Mouse (Mus musculus): ENCODE measurements around the gene Mus81. TPM values are rescaled to one million over a fixed set of nuclear protein-coding genes. Genes with fewer than 3 reads are reported as not detected.
A peak's percentile ranks its signal among the peaks of the same experiment; 100 is the strongest.

Mus81 gene
- polyA plus RNA-seq, 1 experiment from 2014 or later = 35.5 TPM

DNA sequence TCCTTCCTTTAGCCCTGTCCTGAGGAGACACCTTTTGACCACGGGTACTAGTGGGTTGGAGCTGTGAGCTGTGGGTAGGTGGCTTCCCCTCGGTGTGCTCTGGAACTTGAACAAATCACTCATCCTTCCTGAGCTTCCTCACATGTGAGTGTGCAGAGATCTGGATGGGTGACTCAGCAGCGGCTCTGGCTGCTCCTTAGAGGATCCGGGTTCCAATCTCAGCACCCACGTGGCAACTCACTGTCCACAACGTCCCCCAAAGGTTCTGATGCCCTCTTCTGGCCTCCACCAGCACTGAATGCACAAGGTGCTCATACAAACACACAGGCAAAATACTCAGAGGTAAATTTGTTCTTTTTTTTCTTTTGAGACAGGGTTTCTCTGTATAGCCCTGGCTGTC lies 36.4 kb downstream of the Mus81 start:
- Histone ChIP-seq H3K27me3 (peaks cover 38% of the 10 kb centered on the region), H3K4me3 (no peak overlapping the region), H3K4me2 (no peak overlapping the region), H3K9ac (no peak overlapping the region), H3K9me3 (peaks cover 4% of the 10 kb centered on the region; the same call in 1 of the 2 replicates), H3K36me3 (peaks cover 13% of the 10 kb centered on the region), H3K4me1 (peaks cover 41% of the 10 kb centered on the region), H3K27ac (no peak overlapping the region)
- 81% methylated on average over 6 of the region's 6 CpGs for WGBS
- ATAC-seq (ENCODE audit: insufficient number of reproducible peaks, low FRiP score, low TSS enrichment, low read depth) = no peak

DNA sequence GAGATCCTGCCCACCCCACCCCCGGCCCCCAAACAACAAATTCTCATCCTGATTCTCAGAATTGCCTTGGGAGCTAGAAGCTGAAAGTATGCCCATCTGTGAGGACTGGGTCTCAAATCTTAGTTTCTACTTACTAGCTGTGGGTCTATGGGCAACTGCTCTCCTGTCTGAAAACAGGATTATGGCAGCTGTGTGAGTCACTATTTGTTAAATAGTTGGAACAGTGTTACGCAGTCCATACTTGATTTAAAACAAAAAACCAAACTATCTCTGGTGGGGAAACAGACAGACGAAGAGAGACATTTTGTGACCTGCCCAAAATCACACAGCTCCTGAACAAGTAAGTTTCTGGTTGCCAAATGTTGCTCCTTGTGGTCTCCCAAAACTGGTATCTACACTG lies 38.5 kb downstream of the Mus81 start:
- ATAC-seq (ENCODE audit: insufficient number of reproducible peaks, low FRiP score, low TSS enrichment, low read depth) = no peak
- H3K4me1 ChIP-seq = peaks cover 25% of the 10 kb centered on the region
- peaks cover 56% of the 10 kb centered on the region for H3K27me3 ChIP-seq
- 88% methylated on average over 3 of the region's 3 CpGs for WGBS
- peaks cover 4% of the 10 kb centered on the region; the same call in 1 of the 2 replicates for H3K9me3 ChIP-seq
- no peak overlapping the region for H3K9ac ChIP-seq
- H3K27ac ChIP-seq = no peak overlapping the region
- H3K4me3 ChIP-seq = no peak overlapping the region
- no peak overlapping the region for H3K4me2 ChIP-seq
- H3K36me3 ChIP-seq = peaks cover 10% of the 10 kb centered on the region

- WGBS = 4% methylated on average over 34 of the region's 36 CpGs
Observed at GRCm38 (mm10) chr19:5448354-5449150, 39.6 kb downstream of the Mus81 start.

DNA sequence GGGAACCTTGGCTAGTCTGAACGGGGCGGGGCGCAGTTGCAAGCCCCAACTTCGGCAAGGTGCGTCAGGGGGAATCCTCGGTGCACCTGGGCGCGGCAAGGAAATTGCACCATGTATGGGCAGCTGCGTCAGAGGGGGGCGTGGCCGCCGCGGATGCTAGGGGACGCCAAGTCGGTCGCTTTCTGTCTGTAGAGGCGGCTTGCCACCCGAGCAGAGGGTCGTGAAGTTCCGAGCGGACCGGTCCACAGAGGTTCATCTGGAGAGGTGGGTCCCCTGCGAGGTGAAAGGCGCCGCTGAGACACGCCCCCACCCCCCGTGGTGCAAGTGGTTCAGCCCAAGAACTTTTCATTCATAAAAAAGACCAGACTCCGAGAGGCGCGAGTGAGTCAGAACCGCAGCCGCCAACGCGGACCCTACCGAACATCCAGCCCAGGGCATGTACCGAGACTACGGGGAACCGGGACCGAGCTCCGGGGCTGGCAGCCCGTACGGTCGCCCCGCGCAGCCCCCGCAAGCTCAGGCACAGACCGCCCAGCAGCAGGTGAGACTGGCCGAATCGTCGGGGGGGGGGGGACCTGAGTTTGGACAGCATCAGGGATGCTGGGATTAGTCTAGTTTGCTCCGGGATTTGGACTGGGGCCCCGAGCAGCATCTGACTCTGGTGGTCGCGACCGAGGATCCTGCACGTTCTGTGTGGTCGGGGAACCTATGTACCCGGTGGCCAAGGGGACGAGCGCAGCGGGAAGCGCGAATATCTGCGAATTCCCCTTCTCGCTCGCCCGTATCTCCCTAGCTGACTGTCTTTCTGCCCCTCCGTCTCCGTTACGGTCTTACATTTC lies 40.5 kb downstream of the Mus81 start, which contains the start of gene Fosl1:
Fosl1 (plus strand) TSS at position 33 of the 839 bp plus-strand sequence.
- Histone ChIP-seq H3K27me3 (peaks cover 56% of the 10 kb centered on the region), H3K4me1 (peaks cover 22% of the 10 kb centered on the region)

More at GRCm38 (mm10) chr19:5448354-5449150, 39.6 kb downstream of the Mus81 start:
- no peak overlapping the region for H3K27ac ChIP-seq
- H3K4me2 ChIP-seq = peak overlapping the region; percentile 89
- peak overlapping the region; percentile 52 for H3K4me3 ChIP-seq
- H3K4me1 ChIP-seq = peaks cover 22% of the 10 kb centered on the region
- no peak overlapping the region for H3K9ac ChIP-seq
- no peak for ATAC-seq (ENCODE audit: insufficient number of reproducible peaks, low FRiP score, low TSS enrichment, low read depth)
- peaks cover 4% of the 10 kb centered on the region; the same call in 1 of the 2 replicates for H3K9me3 ChIP-seq
- H3K27me3 ChIP-seq = peaks cover 56% of the 10 kb centered on the region
- no peaks in the 10 kb centered on the region for H3K36me3 ChIP-seq

GRCm38 (mm10) chr19:5445747-5446146 lies 42.5 kb downstream of the Mus81 start:
- Histone ChIP-seq H3K9me3 (peaks cover 4% of the 10 kb centered on the region; the same call in 1 of the 2 replicates), H3K9ac (no peak overlapping the region), H3K4me1 (peaks cover 22% of the 10 kb centered on the region), H3K27me3 (peaks cover 56% of the 10 kb centered on the region), H3K27ac (no peak overlapping the region), H3K36me3 (no peaks in the 10 kb centered on the region), H3K4me2 (no peak overlapping the region), H3K4me3 (no peak overlapping the region)
- WGBS = 86% methylated on average over 5 of the region's 5 CpGs
- no peak for ATAC-seq (ENCODE audit: insufficient number of reproducible peaks, low FRiP score, low TSS enrichment, low read depth)

More for the DNA sequence above, 40.5 kb downstream of the Mus81 start, which contains the start of gene Fosl1:
- under 1% methylated on average over 70 of the region's 70 CpGs for WGBS
- Histone ChIP-seq H3K4me2 (peak within 1 kb of the TSS; percentile 89), H3K9ac (no peak within 1 kb of the TSS), H3K27ac (no peak within 1 kb of the TSS), H3K36me3 (no peaks in the 10 kb centered on the region), H3K4me3 (peak within 1 kb of the TSS; percentile 52), H3K9me3 (peaks cover 4% of the 10 kb centered on the region; the same call in 1 of the 2 replicates)
- peak; percentile 72; the same call in 1 of the 2 replicates for ATAC-seq (ENCODE audit: insufficient number of reproducible peaks, low FRiP score, low TSS enrichment, low read depth)

- Histone ChIP-seq H3K36me3 (no peaks in the 10 kb centered on the region), H3K27me3 (peaks cover 49% of the 10 kb centered on the region), H3K9me3 (peaks cover 4% of the 10 kb centered on the region; the same call in 1 of the 2 replicates), H3K4me3 (no peak overlapping the region), H3K4me2 (no peak overlapping the region), H3K27ac (no peak overlapping the region), H3K9ac (no peak overlapping the region), H3K4me1 (peaks cover 22% of the 10 kb centered on the region)
- 41% methylated on average over 7 of the region's 7 CpGs for WGBS
- ATAC-seq (ENCODE audit: insufficient number of reproducible peaks, low FRiP score, low TSS enrichment, low read depth) = no peak
Observed at GRCm38 (mm10) chr19:5444954-5445353, 43.2 kb downstream of the Mus81 start.

GRCm38 (mm10) chr19:5444371-5444908 lies 43.8 kb downstream of the Mus81 start:
- WGBS = 58% methylated on average over 9 of the region's 9 CpGs

DNA sequence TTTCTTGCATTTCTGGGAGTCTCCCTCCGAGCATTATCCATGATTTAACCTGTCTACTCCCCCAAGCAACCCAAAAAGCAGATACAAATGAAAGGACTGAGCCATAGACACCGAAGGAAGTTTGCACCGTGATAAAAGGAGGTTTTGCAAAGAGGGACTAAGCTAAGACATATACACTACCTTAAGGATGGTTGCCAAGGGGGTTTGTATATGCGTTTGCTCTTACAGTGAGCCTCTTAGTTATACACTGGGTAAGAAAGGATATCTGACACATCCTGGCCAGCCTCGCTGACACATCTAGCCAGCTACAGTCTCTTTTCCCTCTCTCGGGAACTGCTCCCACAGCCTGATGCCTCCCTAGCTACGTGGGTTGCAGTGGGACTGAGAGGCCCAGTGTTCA lies 54.3 kb downstream of the Mus81 start:
- H3K27me3 ChIP-seq = no peaks in the 10 kb centered on the region
- H3K4me3 ChIP-seq = no peak overlapping the region

More at GRCm38 (mm10) chr19:5444371-5444908, 43.8 kb downstream of the Mus81 start:
- Histone ChIP-seq H3K9ac (no peak overlapping the region), H3K27me3 (peaks cover 44% of the 10 kb centered on the region), H3K36me3 (no peaks in the 10 kb centered on the region), H3K4me3 (no peak overlapping the region), H3K4me2 (no peak overlapping the region), H3K27ac (no peak overlapping the region), H3K4me1 (peaks cover 22% of the 10 kb centered on the region), H3K9me3 (peaks cover 4% of the 10 kb centered on the region; the same call in 1 of the 2 replicates)
- ATAC-seq (ENCODE audit: insufficient number of reproducible peaks, low FRiP score, low TSS enrichment, low read depth) = no peak

DNA sequence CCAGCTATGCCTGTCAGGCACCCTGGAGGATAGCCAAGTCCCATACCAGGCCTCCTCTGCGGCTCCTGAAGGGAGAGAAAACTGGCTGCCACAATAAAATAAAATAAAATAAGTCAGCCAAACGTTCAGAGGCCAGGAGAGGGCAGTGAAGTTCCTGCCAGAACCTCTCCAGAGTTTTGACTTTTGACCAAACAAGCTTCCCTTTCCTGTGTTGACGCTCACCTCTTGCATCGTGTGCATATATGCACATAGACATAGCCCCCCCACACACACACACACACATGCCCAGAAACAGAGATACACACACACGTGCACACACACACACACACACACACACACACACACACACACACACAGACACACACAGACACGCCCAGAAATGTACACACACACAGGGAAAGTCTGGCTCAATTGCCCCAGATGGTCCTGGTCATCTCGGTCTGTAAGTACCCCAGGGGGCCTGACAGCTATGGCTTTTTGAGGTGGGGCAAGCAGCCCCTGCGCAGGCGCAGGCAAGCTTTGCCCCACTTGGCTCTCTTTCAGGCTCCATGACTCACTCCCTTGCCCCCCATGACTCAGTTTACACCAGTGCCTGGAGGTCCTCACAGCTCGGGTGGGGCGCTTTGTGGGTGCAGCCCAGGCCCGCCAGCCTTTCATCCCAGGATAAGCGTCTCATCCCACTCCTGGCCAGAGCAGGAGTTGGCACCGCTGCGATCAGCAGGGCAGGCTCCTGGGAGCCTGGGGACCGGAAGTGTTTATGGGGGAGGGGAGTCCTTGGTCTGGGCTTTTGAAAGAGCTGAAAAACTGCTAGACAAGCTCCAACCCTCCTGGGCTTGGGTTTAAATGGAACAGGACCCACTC lies 55.0 kb downstream of the Mus81 start:
- peak overlapping the region; percentile 39; the same call in 1 of the 2 replicates for H3K9ac ChIP-seq
- peak; percentile 57; the same call in 1 of the 2 replicates for ATAC-seq (ENCODE audit: insufficient number of reproducible peaks, low FRiP score, low TSS enrichment, low read depth)
- WGBS = 3% methylated on average over 16 of the region's 16 CpGs
- peak overlapping the region; percentile 67 for H3K4me2 ChIP-seq
- peaks cover 3% of the 10 kb centered on the region; the same call in 1 of the 2 replicates for H3K36me3 ChIP-seq
- H3K4me1 ChIP-seq = peaks cover 29% of the 10 kb centered on the region
- H3K4me3 ChIP-seq = peak overlapping the region; percentile 26
- H3K27ac ChIP-seq = peak overlapping the region; percentile 72
- H3K27me3 ChIP-seq = no peaks in the 10 kb centered on the region
- no peaks in the 10 kb centered on the region for H3K9me3 ChIP-seq

More for the DNA sequence above, 54.3 kb downstream of the Mus81 start:
- peaks cover 29% of the 10 kb centered on the region for H3K4me1 ChIP-seq
- H3K27ac ChIP-seq = 0 out of 2 replicates have a peak overlapping the region, but pooled peaks have one; percentile 17
- no peaks in the 10 kb centered on the region for H3K9me3 ChIP-seq
- 61% methylated on average over 7 of the region's 7 CpGs for WGBS
- 0 out of 2 replicates have a peak overlapping the region, but pooled peaks have one; percentile 67 for H3K4me2 ChIP-seq
- H3K36me3 ChIP-seq = no peaks in the 10 kb centered on the region
- ATAC-seq (ENCODE audit: insufficient number of reproducible peaks, low FRiP score, low TSS enrichment, low read depth) = no peak
- H3K9ac ChIP-seq = no peak overlapping the region
